Mouse (Mus musculus): ENCODE results near the gene Vmn2r7.

DNA sequence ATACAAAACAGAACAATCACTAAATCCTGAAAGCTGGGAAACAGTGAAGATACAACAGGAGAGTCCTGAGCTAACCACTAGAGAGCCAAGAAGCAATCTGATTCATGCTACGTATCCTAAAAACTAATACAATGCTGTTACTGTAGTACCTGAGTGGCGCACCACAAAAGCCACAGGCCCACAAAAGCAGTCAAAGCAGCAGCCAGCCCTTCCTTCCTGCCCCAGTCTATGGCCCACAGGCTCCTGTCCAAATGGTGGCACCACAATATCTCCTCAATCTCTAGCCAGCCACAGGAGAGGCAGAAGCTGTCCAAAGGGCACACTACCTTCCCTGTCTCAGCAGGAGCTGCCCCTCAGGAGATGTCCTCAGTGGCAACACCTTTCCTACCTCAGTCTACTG is 1.7 kb downstream of the Vmn2r7 start:
- TF ChIP-seq CTCF (IDR thresholded peaks at IDR 0.05; ENCODE audit: insufficient read depth, low read depth, low read length) (no peak), POLR2A (IDR thresholded peaks at IDR 0.05; ENCODE audit: insufficient read depth, low read depth, low read length) (no peak)
